Mouse (Mus musculus) layer of hippocampus, postnatal 36 days (tissue): Measurements from ENCODE around the gene Pawr. TPM values are rescaled to one million over a fixed set of nuclear protein-coding genes. Genes with fewer than 3 reads are reported as not detected.
"Not testable (repeated sequence)": the region's sequence is repeated elsewhere in the genome, so short reads cannot be mapped to it uniquely, and the experiment has no call there.

Source experiments
- DNase-seq, 2 experiments: peaks; one replicate each; pipeline ENCODE4 v3.0.0; 2022
- total RNA-seq, 2 experiments: library from RNA; stranded (reverse); gene quantifications; 2 replicates each; pipeline ENCODE4 v1.2.3; 2021

Gene Pawr
- total RNA-seq, 2 experiments from 2014 or later, result 2.1 to 2.4 TPM

GRCm38 (mm10) chr10:108395229-108395628 lies 63.3 kb downstream of the Pawr start:
- no peak for DNase-seq

- DNase-seq, result no peak
These were observed 63.7 kb downstream of the Pawr start for GRCm38 (mm10) chr10:108395647-108396046.

DNA sequence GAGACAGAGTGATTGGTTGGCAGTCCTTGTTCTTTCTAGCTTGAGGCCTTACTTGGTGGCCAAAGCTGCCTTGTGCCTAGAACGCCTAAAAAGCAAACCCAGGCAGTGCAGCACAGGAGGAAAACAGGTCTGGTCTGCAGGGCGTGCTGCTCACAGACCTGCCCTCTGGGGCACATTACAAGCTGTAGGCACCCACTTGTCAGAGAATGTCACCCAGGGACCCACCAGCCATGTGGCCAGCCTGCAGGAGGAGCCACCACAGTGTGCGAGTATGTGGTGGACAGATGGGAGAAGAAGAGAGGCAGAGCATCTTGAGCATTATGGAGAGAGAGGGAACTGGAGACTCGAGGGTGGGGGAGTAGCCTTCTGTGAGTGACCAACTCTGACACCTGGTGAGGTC lies 70.8 kb downstream of the Pawr start:
- DNase-seq, result no peak

DNA sequence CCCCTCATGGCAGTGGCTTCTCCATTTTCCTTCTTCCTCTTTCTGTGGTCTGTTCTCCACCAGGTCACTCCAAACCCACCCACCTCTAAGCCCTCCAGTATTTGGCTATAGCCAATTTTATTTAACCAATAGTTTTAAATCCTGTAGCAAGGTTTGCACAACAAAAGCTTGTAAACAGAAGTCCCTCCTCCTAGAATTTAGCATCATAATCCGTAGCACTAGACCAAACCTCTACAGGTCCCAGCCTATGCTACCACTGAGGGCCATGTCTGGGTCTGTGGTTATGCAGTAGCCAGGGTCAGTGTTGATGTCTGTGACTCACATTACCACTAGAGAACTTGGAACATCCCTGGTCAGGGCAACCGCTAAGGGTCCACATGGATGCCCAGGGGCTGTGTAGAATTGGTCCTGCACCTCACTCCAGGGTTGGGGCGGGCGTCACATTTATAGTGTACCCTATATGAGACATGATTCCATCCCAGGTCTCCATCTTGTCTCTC lies 71.5 kb downstream of the Pawr start:
- no peak for DNase-seq

- no peak for DNase-seq
These were observed 72.2 kb downstream of the Pawr start for GRCm38 (mm10) chr10:108404087-108404486.

GRCm38 (mm10) chr10:108405076-108405475 lies 73.2 kb downstream of the Pawr start:
- no peak for DNase-seq

GRCm38 (mm10) chr10:108405931-108406330 lies 74.0 kb downstream of the Pawr start:
- no peak for DNase-seq

DNA sequence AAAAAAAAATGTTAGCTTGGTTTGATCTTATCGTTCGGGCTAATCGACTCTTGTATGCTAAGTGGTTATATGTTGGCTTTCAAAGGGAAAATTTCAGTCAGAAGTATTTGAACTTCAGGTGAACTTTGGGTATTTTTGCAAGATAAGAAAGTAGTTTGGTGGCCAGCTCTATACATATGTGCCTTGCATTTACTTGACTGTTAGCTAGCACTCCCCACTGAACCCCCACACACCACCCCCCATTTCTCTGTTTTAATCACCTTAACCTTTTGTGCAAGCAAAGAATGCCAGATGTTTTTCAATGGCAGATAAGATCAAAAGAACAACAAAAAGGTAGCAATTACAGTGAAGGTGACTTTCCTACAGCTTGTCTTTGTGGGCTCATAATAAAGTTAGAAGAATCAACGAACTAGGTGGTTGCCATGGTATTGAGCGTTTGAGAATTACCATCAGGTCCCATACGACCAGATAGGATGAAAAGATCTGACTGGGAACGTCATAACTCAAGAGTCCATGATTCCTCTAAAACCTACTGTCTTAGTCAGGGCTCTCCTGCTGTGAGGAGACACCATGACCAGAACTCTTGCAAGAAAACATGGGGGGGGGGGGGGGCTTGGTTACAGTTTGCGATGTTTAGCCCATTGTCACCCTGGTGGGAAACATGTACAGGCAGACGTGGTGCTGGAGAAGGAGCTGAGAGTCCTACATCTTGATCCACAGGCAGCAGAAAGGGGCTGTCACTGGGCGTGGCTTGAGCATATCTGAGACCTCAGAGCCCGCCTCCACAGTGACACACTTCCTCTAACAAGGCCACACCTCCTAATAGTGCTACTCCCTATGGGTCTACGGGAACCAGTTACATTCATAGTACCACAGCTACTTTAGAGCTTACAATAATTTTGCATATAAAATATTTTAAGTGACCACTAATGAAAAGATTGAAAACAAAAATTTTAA lies 75.2 kb downstream of the Pawr start:
- no peak for DNase-seq

- DNase-seq, result no peak
These were observed 76.1 kb downstream of the Pawr start for GRCm38 (mm10) chr10:108408025-108408424.

GRCm38 (mm10) chr10:108408437-108408836 lies 76.5 kb downstream of the Pawr start:
- DNase-seq, result no peak

- DNase-seq, result no peak
These were observed 77.1 kb downstream of the Pawr start for GRCm38 (mm10) chr10:108408986-108409385.

- DNase-seq, result no peak
These were observed 77.6 kb downstream of the Pawr start for GRCm38 (mm10) chr10:108409529-108409928.

GRCm38 (mm10) chr10:108414936-108415635 lies 83.2 kb downstream of the Pawr start:
- no peak for DNase-seq

GRCm38 (mm10) chr10:108417448-108417847 lies 85.5 kb downstream of the Pawr start:
- DNase-seq, result no peak

DNA sequence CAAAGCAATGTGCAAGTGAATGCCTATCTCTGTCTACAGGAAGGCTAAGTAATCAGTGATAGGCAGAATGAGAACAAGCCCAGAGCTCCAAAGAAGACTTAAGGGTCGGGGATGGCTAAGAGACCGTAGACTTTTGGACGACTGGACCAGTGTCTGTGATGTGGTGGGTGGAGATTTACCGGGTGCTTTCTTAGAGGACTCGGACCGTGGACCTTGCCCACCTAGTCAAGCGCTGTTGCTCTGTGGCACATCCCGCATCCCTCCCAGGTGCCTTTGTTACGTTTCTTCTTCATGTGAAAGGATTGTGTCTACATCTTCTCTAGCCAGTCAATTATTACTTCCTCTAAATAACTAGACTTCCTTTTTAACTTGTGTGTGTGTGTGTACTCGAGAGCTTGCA lies 98.6 kb downstream of the Pawr start:
- DNase-seq, result no peak

DNA sequence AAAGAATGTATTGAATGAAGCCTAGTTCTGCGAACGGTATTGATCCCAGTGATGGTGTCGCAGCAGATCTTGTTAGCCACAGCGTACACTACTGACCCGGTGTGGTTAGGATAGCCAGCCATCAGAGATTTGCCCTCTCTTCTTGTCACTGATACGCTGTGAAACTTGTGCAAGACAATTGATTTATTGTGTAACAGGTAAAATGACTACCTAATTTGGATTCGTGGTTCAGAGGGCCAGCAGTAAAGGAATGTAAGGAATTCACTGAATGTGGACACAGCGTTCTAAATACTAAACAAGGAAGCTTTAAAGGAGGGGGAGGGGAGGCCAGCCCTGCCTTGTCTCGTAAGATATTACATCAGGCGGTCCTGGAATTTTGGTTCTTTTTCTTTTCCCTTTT lies 100.3 kb downstream of the Pawr start:
- no peak for DNase-seq

DNA sequence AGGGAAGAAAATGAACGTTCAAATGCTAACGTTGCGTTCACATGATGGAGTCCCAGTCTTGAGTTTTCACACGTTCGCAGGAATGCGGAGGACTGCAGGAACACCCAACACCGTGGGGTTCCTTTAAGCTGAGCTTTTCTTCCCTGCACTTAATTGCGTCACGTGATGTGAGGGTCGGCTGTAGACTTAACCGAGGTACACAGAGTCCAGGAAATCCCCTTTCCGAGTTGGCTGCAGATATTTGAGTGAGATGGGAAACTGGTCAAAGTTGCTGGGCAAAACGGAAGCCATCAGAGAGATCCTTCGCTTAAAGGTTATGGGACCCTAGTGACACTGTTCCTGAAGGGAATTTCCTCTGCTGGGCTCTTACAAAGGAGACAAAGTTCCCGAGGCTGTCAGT lies 102.1 kb downstream of the Pawr start:
- DNase-seq, result no peak

- DNase-seq, result no peak
These were observed 103.7 kb downstream of the Pawr start for GRCm38 (mm10) chr10:108435616-108436015.

GRCm38 (mm10) chr10:108436365-108436764 lies 104.4 kb downstream of the Pawr start:
- no peak for DNase-seq

DNA sequence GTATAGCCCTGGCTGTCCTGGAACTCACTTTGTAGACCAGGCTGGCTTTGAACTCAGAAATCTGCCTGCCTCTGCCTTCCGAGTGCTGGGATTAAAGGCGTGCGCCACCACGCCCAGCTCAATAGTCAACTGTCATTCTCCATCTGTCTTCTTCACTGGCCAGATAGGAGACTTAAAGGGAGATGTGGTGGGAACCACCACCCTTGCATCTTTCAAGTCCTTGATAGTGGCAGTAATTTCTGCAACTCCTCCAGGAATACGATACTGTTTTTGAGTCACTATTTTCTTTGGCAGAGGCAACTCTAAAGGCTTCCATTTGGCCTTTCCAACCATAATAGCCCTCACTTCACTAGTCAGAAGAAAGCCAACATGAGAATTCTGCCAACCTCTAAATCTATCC lies 108.3 kb downstream of the Pawr start:
- not testable (repeated sequence) for DNase-seq

DNA sequence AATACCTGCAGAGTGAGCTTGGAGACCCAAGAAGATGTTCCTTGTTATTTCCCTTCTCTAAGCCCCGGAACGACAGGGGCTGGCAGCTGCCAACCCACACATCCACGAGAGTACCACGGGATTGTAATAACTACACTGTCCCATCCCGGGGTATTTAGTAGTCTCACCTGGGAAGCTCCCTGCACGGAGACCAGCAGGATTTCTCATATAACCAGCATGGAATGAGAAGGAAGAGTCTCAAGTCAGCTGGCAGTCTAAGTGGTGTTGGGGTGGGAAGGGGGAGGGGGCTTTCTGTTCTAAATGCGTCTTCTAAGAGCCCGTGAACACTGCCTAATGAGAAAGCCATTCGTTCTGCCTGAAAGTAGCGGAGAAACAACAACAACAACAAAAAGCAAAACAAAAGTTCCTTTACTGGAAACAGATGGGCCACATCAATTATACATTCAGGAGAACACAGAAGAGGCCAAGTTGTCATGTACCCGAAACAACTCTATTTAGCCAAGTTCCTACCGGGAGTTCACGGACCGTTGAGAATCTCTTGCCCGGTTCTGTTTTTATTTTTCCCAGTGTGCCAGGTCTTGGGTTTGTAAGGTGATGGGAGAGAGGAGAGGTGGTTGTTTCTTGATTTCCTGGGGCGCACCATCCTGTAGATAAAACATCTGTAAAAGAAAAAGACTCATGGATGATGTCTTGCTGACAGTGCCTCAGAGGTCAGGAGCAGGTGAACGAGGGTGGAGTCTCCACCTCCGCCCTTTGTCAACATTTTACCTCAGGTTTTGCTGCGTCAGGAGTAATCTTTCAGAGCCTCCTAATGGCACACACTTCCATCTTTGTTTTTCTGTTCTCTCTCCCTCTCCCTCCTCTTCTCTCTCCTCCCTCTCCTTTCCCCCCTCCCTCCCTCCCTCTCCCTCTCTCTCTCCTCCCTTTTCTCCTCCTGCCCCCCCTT lies 112.3 kb downstream of the Pawr start:
- DNase-seq, result no peak

- DNase-seq, result no peak
These were observed 113.2 kb downstream of the Pawr start for GRCm38 (mm10) chr10:108445123-108445522.
